Mouse (Mus musculus) thymus, adult 2 months (tissue): ENCODE data around the gene Rlbp1. TPM values are rescaled to one million over a fixed set of nuclear protein-coding genes. Genes with fewer than 3 reads are reported as not detected.

Experiments used
- DNase-seq: peaks from one replicate; pipeline ENCODE4 v3.0.0; 2021
- H3K27ac ChIP-seq: fragments of 200-500 bp; 2 replicates; pipeline ENCODE4 v1.5.1; 2012; ENCODE audit warnings: low read length, control low read depth; ENCODE audit not compliant: control insufficient read depth, insufficient read depth
- H3K27me3 ChIP-seq: fragments of 200-500 bp; 2 replicates; pipeline ENCODE4 v1.6.1; 2012; ENCODE audit warnings: mild to moderate bottlenecking, low read length, moderate library complexity, mixed read lengths; ENCODE audit not compliant: control insufficient read depth, insufficient read depth
- H3K36me3 ChIP-seq: fragments of 200-500 bp; 2 replicates; pipeline ENCODE4 v1.6.1; 2012; ENCODE audit warnings: mild to moderate bottlenecking, low read length, moderate library complexity; ENCODE audit not compliant: control insufficient read depth, insufficient read depth
- H3K4me1 ChIP-seq: fragments of 200-500 bp; replicated peaks from 2 replicates; pipeline ENCODE4 v1.6.1; 2012; ENCODE audit warnings: low read length; ENCODE audit not compliant: control insufficient read depth, insufficient read depth
- H3K4me3 ChIP-seq: fragments of 200-500 bp; 2 replicates; pipeline ENCODE4 v1.5.1; 2012; ENCODE audit warnings: mild to moderate bottlenecking, low read length, control low read depth, moderate library complexity; ENCODE audit not compliant: control insufficient read depth, insufficient read depth
- CTCF ChIP-seq: fragments of 200-500 bp; IDR thresholded peaks from 2 replicates; pipeline ENCODE4 v1.5.1; 2012; ENCODE audit warnings: mild to moderate bottlenecking, control low read depth, low read length, moderate library complexity, borderline replicate concordance; ENCODE audit not compliant: control insufficient read depth, poor library complexity, insufficient read depth; ENCODE audit errors: extremely low read depth
- POLR2A ChIP-seq: fragments of 200-500 bp; IDR thresholded peaks from 2 replicates; pipeline ENCODE4 v1.6.1; 2012; ENCODE audit warnings: mild to moderate bottlenecking, low read length, control low read depth, moderate library complexity; ENCODE audit not compliant: control insufficient read depth, poor library complexity, insufficient read depth; ENCODE audit errors: extremely low read depth
- WGBS: fragments of 180-500 bp; shearing (Covaris S2); methylation state at CpG from one replicate; pipeline ENCODE4 v1.1.7; 2018; 5-methylcytosine and 5-hydroxymethylcytosine counted together
- polyA plus RNA-seq: library from polyadenylated mRNA; depleted of rRNA; stranded (reverse); fragments of >200 nt; gene quantifications from 2 replicates; pipeline ENCODE4 v1.2.3, GENCODE M21; 2012

Rlbp1 gene
- polyA plus RNA-seq, 1 experiment = 0.78 TPM

- WGBS = 94% methylated on average over 3 of the region's 3 CpGs
- Histone ChIP-seq H3K4me1 (peaks cover 8% of the 10 kb centered on the region; the same call in 1 of the 2 replicates), H3K27me3 (no peaks in the 10 kb centered on the region), H3K4me3 (no peak overlapping the region), H3K27ac (no peak overlapping the region), H3K36me3 (no peaks in the 10 kb centered on the region)
- TF ChIP-seq POLR2A (no peak), CTCF (no peak)
- no peak for DNase-seq
Observed at GRCm38 (mm10) chr7:79400296-79400695, 13.4 kb upstream of the Rlbp1 start.

- Histone ChIP-seq H3K4me3 (no peak overlapping the region), H3K36me3 (no peaks in the 10 kb centered on the region), H3K27me3 (no peaks in the 10 kb centered on the region), H3K27ac (no peak overlapping the region), H3K4me1 (peaks cover 8% of the 10 kb centered on the region; the same call in 1 of the 2 replicates)
- 96% methylated on average over 12 of the region's 12 CpGs for WGBS
- DNase-seq = no peak
- TF ChIP-seq POLR2A (no peak), CTCF (no peak)
Observed at GRCm38 (mm10) chr7:79398971-79399370, 12.1 kb upstream of the Rlbp1 start.

GRCm38 (mm10) chr7:79398426-79398825 is 11.6 kb upstream of the Rlbp1 start:
- Histone ChIP-seq H3K4me3 (no peak overlapping the region), H3K4me1 (peaks cover 8% of the 10 kb centered on the region; the same call in 1 of the 2 replicates), H3K27ac (no peak overlapping the region), H3K27me3 (no peaks in the 10 kb centered on the region), H3K36me3 (no peaks in the 10 kb centered on the region)
- 93% methylated on average over 8 of the region's 8 CpGs for WGBS
- DNase-seq = no peak
- no peak for TF ChIP-seq POLR2A
- no peak for TF ChIP-seq CTCF

- WGBS = 84% methylated on average over 10 of the region's 10 CpGs
Observed at GRCm38 (mm10) chr7:79397446-79397963, 10.7 kb upstream of the Rlbp1 start.

GRCm38 (mm10) chr7:79395186-79395585 is 8.3 kb upstream of the Rlbp1 start:
- no peak for TF ChIP-seq POLR2A
- no peak for TF ChIP-seq CTCF
- no peaks in the 10 kb centered on the region for H3K27me3 ChIP-seq
- no peaks in the 10 kb centered on the region for H3K36me3 ChIP-seq
- H3K4me1 ChIP-seq = peaks cover 2% of the 10 kb centered on the region
- no peak for DNase-seq
- H3K27ac ChIP-seq = no peak overlapping the region
- no peak overlapping the region for H3K4me3 ChIP-seq
- 97% methylated on average over 7 of the region's 7 CpGs for WGBS

More at GRCm38 (mm10) chr7:79397446-79397963, 10.7 kb upstream of the Rlbp1 start:
- Histone ChIP-seq H3K27ac (no peak overlapping the region), H3K4me1 (peaks cover 10% of the 10 kb centered on the region), H3K36me3 (no peaks in the 10 kb centered on the region), H3K4me3 (no peak overlapping the region), H3K27me3 (no peaks in the 10 kb centered on the region)
- no peak for DNase-seq
- TF ChIP-seq POLR2A = no peak
- no peak for TF ChIP-seq CTCF

GRCm38 (mm10) chr7:79394666-79395065 is 7.8 kb upstream of the Rlbp1 start:
- 96% methylated on average over 7 of the region's 7 CpGs for WGBS
- Histone ChIP-seq H3K4me3 (no peak overlapping the region), H3K36me3 (no peaks in the 10 kb centered on the region), H3K27me3 (no peaks in the 10 kb centered on the region), H3K27ac (no peak overlapping the region), H3K4me1 (peaks cover 2% of the 10 kb centered on the region)
- no peak for TF ChIP-seq POLR2A
- no peak for TF ChIP-seq CTCF
- no peak for DNase-seq

- Histone ChIP-seq H3K4me1 (peaks cover 2% of the 10 kb centered on the region), H3K4me3 (no peak overlapping the region), H3K27ac (no peak overlapping the region), H3K27me3 (no peaks in the 10 kb centered on the region), H3K36me3 (no peaks in the 10 kb centered on the region)
- DNase-seq = no peak
- WGBS = 98% methylated on average over 7 of the region's 7 CpGs
- TF ChIP-seq POLR2A = no peak
- no peak for TF ChIP-seq CTCF
Observed at GRCm38 (mm10) chr7:79393924-79394323, 7.1 kb upstream of the Rlbp1 start.
